Mouse (Mus musculus): Measurements from ENCODE around the gene Lrr1.
A peak's percentile ranks its signal among the peaks of the same experiment; 100 is the strongest.

Lrr1 gene

DNA sequence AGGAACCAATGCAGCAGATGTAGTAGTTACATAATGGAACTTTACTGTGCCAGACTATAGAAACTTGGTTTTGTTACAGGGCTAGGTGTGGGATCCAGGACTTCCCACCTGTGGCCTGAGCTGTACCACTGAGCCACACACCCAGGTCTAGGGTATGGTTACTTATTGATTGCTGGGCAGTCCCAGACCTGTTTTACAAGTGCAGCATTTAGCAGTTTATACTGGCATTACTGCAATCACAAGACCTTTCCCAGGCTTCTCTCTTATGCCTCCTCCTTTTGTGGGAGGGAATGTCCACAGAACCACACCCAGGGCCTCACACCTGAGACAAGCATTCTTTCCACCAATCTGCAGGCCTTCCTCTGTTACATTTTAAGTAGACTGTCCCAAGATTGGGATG lies 30.4 kb downstream of the Lrr1 start:
- no peak for DNase-seq (ENCODE audit: low spot score)

DNA sequence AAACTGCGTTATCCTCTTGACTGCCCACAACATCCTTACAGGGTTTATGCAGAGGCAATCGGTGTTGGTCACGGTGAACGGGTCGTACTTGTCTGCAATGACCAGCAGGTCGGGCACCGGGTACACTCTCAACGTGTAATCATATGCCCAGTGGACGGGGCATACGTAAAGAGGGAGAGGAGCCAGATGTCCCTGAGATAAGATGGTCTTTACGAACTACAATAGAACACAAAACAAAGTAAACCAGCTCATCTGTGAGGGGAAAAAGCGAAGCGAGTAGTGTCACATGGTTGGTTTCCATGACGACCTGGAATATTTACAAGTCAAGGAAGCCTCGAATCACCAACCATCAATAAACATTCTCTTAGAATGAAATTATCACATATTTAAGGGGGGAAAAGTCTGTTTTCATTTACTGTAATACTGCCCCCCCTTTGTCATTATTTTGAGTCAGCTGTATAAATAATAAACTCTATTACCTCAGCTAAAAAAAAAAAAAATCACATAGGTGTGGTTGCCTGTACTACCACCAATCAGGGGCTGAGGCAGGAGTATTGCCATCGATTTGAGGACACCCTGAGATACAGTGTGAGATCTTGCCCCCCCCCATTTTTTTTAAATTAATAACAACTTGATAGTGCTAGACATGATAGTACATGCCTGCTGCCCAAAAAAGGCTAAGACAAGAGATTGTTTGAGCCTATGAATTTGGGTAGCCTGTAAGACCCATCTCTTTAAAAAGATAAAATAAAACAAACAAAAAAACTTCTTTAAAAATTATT lies 35.6 kb downstream of the Lrr1 start, which contains the start of gene Gm49384:
Gene Gm49384, minus strand, starts transcription at position 216 of the 782 bp plus-strand sequence.
- DNase-seq (ENCODE audit: low spot score), result no peak

DNA sequence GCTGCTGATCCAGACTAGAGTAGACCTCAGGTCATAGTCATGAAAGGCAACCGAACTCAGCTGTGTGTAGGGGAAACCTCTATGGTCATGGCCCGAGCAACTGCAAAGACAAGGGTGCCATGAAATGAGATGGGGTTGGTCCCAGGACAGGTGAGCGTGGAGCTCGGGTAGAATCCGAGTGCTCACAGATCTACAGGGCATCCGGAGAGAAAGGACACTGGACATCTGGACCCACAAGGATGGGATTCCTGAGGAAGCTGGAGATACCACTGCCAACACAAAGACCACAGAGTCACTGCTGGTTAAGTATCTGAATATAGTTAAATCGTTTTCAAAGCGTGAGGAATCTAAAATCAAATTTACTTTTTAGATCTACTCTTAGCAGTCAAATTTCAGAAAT lies 38.8 kb downstream of the Lrr1 start:
- DNase-seq (ENCODE audit: low spot score), result no peak

DNA sequence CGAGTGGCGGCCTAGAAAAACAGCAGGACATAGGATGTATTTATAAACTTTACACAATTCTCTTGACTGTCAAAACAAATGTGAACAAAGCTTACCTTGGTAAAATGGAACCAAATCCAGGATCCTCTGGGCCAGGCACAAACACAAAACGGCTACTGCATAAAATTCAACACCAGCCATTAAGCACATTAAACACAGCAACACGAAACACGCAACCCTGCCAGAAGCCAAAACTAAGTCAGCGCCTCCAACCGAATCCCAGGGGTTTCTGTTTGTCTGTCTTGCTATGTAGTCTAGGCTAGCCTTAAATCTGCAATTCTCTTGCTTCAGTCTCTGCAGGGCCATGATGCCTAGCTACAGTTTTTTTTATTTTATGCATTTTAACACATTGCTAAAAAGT lies 39.3 kb downstream of the Lrr1 start:
- no peak for DNase-seq (ENCODE audit: low spot score)

DNA sequence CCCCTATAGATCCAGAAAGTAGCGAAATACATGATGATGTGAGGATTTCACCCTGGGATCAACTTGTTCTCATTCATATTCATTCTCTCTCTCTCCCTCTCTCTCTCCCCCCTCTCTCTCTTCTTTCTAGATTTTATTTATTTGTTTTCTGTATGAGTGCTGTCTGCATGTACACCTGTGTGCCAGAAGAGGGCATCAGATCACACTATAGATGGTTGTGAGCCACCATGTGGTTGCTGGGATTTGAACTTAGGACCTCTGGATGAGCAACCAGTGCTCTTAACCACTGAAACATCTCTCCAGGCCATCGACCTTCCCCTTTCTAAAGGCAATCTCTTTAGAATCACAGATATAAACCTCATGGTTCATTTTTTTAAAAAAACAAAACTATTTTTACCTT lies 39.9 kb downstream of the Lrr1 start:
- no peak for DNase-seq (ENCODE audit: low spot score)

DNA sequence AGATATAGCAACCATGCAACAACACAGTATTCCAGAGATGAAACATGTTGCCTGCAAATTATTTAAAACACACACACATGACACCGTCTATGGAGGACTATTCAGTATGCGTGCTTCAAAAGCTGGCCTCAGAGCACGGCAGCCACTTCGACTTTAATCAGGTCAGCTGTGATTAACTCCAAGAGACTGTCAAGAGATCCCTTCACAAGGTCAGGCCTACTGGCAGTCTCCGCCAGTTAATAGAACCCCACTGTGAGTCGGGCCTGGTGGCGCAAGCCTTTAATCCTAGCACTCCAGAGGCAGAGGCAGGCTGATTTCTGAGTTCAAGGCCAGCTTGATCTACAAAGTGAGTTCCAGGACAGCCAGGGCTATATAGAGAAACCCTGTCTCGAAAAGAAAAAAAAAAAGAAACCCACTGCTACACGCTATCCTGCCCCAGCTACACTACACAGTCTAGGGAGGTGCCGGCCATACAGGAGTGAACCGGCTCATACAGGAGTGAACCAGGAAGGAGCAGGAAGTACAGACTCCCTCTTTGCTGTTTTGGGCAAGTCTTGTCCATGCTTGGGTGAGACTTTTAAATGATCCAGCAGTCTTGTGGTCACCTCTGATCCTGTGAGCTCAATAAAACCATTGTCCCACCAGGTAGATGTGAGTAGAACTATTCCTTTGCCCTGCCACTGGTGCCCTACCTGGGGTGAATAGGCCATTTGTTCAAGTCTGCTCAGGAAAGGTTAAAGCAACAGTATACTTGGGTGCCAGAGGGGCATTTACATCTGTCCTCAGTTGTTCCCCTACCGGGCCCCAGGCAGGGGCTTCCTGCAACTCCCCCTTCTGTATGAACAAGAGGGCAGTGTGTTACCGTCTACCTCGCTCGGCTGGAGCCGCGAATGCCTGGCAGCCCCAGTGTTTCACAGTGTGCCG lies 41.7 kb downstream of the Lrr1 start:
- DNase-seq (ENCODE audit: low spot score), result no peak

DNA sequence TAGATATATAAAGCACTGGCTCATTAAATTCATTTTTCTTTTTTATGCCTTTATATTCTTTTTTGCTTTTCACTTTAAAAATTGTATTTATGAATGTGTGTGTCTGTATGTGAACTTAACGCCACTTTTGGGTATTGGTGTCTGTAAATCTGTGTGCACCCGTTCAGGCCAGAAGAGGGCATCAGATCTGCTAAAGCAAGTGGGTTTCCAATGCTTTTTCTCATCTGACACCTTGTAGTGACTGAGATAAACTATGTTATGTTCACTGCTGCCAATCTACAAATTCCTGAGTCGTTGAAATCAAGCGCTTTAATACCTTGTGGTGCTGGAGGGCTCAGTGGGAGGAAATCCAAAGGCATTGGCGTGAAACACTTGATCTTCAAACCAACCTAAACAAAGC lies 42.4 kb downstream of the Lrr1 start:
- DNase-seq (ENCODE audit: low spot score), result no peak

DNA sequence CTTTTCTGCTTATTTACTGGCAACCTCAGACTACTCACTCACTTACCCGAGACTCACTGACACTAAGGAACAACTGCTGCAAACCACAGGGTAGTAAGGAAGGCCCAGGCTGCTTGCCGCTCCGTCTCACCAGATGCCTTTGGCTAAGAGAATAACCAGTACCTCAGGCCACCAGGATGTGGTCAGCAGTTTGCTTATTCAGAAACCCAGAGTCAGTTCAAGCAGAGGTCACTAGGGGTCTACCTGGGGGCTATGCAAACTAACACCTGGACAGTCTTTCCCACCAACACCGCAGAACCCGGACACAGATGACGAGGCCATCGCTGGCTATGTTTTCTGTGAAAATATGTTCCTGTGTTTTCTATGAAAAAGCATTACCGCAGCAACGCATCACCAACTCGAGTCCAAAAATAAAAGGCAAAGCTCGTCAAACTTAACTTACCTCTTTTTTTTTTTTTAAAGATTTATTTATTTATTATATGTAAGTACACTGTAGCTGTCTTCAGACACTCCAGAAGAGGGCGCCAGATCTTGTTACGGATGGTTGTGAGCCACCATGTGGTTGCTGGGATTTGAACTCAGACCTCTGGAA lies 44.7 kb downstream of the Lrr1 start:
- no peak for DNase-seq (ENCODE audit: low spot score)

DNA sequence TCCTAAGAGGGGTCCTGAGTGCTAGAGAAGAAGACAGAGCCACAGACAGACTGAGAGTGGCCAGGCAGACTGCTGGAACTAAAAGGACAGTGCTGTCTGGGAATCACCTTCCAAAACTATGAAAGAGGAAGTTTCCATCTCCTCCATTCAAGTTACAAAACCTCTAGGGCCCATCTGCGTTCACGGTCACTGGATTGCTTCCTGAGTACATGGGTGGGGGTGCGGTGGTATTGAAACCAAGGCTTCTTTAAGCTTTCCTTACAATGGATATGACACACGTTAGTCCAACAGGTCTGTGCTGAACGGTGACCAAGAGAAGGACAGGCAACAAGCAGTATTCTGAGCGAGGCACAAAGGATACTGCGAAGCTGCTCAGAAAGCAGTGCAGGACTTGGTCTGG lies 45.8 kb downstream of the Lrr1 start:
- no peak for DNase-seq (ENCODE audit: low spot score)

DNA sequence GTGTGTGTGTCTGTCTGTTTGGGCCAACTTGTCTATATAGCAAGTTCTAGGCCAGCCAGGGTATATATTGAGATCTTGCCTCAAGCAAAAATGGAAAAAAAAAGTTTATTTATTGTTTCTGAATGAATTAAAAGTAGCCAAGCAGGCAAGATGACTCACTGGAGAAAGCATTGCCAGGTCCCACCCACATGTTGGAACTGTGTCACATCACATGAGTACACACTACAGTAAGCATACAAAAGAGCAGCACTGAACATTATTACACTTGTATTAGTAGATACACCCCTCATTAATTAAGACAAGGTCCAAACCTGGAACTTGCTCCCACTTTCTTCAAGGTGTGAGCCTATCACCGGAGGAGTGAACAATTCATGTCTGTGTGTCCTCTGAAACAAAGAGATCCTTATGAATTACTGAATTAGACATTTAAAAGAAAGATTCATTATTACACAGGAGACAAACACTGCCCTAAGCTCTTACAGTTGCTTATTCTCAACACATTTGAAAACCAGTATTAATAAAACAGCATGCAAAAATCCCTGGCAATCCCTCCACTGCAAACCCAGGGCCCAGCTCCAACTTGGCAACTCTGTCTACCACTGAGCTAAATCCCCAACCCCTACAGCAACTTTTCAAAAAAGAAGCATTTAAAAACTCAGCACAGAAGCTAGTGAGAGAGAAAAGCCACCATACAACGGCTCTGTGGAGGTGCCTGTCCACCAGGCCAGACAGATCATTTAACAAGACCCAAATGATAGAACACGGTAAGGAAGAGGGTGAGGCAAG lies 46.6 kb downstream of the Lrr1 start:
- peak; percentile 31 for DNase-seq (ENCODE audit: low spot score)

DNA sequence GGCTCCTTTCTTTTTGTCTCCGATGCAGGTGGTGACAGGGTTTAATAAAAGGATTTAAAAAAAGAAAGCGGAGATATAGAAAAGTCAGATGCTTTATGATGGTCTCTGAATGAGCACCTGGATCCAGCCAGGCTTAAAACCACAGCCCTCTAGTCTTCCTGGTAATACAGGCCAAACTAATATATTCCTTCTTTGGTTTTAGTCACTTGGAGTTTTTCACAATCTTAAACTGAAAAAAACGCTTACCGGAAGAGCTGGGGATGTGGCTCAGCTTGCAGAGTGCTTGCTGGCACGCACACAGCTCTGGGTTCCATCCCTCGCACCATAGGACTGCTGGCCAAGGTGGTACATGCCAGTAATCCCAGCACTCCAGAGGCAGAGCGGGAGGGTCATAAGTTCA lies 48.0 kb downstream of the Lrr1 start:
- no peak for DNase-seq (ENCODE audit: low spot score)

DNA sequence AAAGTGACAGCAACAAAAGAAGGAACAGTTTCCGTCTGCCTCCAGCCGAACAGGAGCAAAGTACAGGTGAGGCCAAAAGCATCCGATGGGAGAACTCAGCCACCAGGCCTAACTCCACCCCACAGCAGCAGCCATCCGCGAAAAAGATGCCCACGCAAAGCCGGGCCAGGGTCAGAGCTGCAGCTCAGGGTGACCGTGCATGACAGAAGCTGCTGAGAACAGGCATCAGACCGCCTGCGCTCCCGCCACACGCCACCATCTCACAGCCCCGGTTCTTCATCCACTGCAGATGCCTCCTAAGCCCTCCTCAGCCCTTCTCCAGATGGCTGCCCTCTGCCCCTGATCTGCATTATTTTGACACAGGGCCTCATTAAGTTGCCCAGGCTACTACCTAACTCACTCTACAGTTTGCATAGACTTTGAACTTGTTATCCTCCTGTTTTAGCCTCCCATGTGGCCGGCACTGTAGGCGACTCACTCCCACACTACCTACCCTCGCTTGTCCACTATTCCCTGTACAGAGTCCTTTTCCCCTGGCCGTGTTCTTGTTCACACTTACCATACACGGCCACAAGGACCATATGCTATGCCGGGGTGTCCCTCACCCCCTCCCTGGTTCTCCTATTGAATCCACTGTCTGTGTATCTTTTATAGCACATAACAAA lies 52.1 kb downstream of the Lrr1 start:
- DNase-seq (ENCODE audit: low spot score), result no peak

DNA sequence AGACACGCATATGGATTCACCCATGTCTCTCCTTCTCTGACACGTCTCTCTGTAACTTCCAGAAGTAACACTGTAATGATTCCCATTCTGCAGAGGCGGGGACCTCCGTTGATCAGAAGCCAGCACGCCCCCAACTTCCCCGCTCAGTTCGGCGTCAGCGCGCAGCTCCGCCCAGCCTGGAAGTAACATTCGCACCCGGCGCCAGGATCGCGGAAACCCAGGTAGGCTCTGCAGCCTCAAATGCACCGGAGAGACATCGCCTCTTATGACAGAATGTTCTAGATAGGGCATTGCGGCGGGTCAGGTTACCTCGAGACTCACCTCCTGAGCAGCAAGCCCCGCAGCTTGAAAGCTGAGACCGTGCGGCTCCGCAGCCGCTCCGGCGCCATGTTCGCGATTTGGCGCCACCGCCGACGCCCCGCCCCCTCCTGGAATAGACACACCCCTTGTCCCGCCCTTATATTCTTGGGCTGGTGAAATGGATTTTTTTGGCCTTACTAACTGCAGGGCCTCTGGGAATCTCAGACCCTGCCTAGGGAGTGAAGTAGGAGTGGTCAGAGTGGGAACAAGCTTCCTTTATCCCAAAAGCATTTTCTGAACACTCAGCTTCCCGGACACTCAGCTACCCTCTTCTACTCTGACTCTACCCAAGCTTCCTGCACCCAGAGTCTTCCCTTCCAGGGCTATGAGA lies 59.3 kb downstream of the Lrr1 start, which contains the start of gene Pole2:
Gene Pole2, minus strand, starts transcription at position 420 of the 691 bp plus-strand sequence.
- peak; percentile 90 for DNase-seq (ENCODE audit: low spot score)

Measured in ovary, postnatal 36 days (tissue).